Mouse (Mus musculus): Measurements from ENCODE around the gene Tunar.

DNA sequence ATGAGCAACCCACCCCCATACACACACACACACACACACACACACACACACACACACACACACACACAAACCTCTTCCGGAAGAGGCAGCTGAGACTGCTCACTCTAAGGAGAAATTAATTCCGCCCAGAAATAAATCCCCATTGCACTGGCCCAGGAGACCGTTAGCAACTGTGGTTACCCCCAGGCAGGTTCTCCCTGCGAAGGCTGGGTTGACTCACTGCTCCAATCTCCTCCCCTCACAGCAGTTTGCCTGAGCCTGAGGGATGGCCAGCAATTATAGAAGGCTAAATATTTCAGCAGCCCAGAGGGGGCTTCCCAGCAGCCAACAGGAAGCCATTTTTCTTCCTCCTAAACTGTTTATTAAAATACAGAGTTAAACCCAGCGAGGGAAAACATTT lies 64.5 kb downstream of the Tunar start:
- TF ChIP-seq GATA1 (IDR thresholded peaks at IDR 0.05; ENCODE audit: borderline replicate concordance, low read length) = no peak
- TF ChIP-seq FLI1 (IDR thresholded peaks at IDR 0.05; ENCODE audit: low read length) = no peak
